Mouse (Mus musculus) heart, adult 2 months (tissue): Measurements from ENCODE around the gene Chml. TPM values are rescaled to one million over a fixed set of nuclear protein-coding genes. Genes with fewer than 3 reads are reported as not detected.

Experiments
- DNase-seq, 2 experiments: peaks; one replicate each; pipeline ENCODE4 v3.0.0; 2021
- H3K27ac ChIP-seq: fragments of 200-600 bp; 2 replicates; pipeline ENCODE4 v1.8.1; 2022
- H3K27me3 ChIP-seq: fragments of 200-500 bp; 2 replicates; pipeline ENCODE4 v1.6.1; 2012; ENCODE audit warnings: mild to moderate bottlenecking, low read length, inconsistent platforms, mixed read lengths; ENCODE audit not compliant: control insufficient read depth, insufficient read depth
- H3K36me3 ChIP-seq: fragments of 200-500 bp; 2 replicates; pipeline ENCODE4 v1.6.1; 2012; ENCODE audit warnings: low read length, inconsistent platforms; ENCODE audit not compliant: control insufficient read depth, insufficient read depth
- H3K4me1 ChIP-seq: fragments of 200-500 bp; 2 replicates; pipeline ENCODE4 v1.6.1; 2011; ENCODE audit warnings: low read length; ENCODE audit not compliant: control insufficient read depth, insufficient read depth
- H3K4me3 ChIP-seq: fragments of 200-600 bp; 2 replicates; pipeline ENCODE4 v1.8.1; 2022
- H3K79me2 ChIP-seq: fragments of 200-500 bp; replicated peaks from 2 replicates; pipeline ENCODE4 v1.6.1; 2012; ENCODE audit warnings: mild to moderate bottlenecking, inconsistent platforms, low read length, moderate library complexity, mixed read lengths; ENCODE audit not compliant: control insufficient read depth, insufficient read depth
- H3K9ac ChIP-seq: fragments of 200-500 bp; 2 replicates; pipeline ENCODE4 v1.6.1; 2012; ENCODE audit warnings: low read depth, mild to moderate bottlenecking, control low read depth, inconsistent platforms, low read length, mixed read lengths
- CTCF ChIP-seq: fragments of 200-600 bp; IDR thresholded peaks from 2 replicates; pipeline ENCODE4 v1.8.1; 2022; ENCODE audit warnings: antibody characterized with exemption, mild to moderate bottlenecking, moderate library complexity
- EP300 ChIP-seq: fragments of 200-500 bp; IDR thresholded peaks from 2 replicates; pipeline ENCODE4 v1.6.1; 2011; ENCODE audit warnings: low read depth, low read length, control low read depth; ENCODE audit not compliant: insufficient read depth
- POLR2A ChIP-seq: fragments of 200-500 bp; IDR thresholded peaks from 2 replicates; pipeline ENCODE4 v1.6.1; 2011; ENCODE audit warnings: mild to moderate bottlenecking, low read depth, low read length, control low read depth; ENCODE audit not compliant: insufficient read depth
- WGBS: fragments of 180-500 bp; shearing (Covaris S2); methylation state at CpG from one replicate; pipeline ENCODE4 v1.1.7; 2018; 5-methylcytosine and 5-hydroxymethylcytosine counted together
- intact Hi-C: fragments of 180-260 bp; cut with DNase I; formaldehyde crosslinking; loops from one replicate; pipeline ENCODE4 v1.15.1; 2025
- polyA plus RNA-seq: library from polyadenylated mRNA; depleted of rRNA; stranded (reverse); fragments of >200 nt; gene quantifications from 2 replicates; pipeline ENCODE4 v1.2.3, GENCODE M21; 2012
- total RNA-seq, 2 experiments: library from RNA; stranded (reverse); gene quantifications; 2 replicates each; pipeline ENCODE4 v1.2.3; 2021

The Chml gene
- total and polyA plus RNA-seq, 3 experiments = 1.4 to 9.4 (median 8.9) TPM

DNA sequence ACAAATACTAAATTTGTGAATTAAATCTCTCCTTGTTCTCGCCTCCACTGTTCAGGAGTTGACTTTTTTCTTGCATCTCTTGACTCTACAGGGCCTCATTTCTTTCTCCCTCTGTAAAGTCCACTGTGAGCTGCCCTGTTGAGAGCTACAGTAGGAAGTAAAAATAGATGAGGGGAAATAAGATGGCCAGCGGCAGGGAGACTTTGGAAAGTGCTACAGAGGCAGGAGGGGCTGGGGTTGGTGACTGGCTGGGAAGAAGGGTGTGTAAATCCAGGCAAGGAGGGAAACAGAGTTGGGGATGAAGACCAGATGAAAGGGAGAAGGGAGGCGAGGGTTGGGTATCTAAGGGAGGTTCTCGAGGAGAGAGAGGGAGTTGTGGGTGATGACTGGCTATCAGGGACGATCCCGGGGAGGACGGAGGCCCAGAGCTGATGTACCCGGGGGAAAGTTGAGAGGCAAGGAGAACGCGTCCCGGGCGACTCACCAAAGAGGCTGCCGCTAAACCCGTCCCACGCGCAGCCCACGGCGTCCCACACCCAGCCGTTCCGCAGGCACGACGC is 935 bp downstream of the Chml start:
- Histone ChIP-seq H3K9ac (peak overlapping the region; percentile 73), H3K27ac (peak overlapping the region; percentile 91), H3K4me3 (peak overlapping the region; percentile 95), H3K27me3 (no peaks in the 10 kb centered on the region), H3K79me2 (no peaks in the 10 kb centered on the region), H3K4me1 (peaks cover 1% of the 10 kb centered on the region; the same call in 1 of the 2 replicates), H3K36me3 (0 out of 2 replicates have a peak, but pooled peaks cover 2% of the 10 kb centered on the region)
- 3% methylated on average over 22 of the region's 22 CpGs for WGBS
- no peak for DNase-seq
- TF ChIP-seq EP300 = no peak
- no peak for TF ChIP-seq POLR2A
- TF ChIP-seq CTCF = no peak
- intact Hi-C loops = loop anchor here (1.0 to 2.0 kb wide), 2 partner anchors 67 to 190 kb away; partner anchors contain the start of gene Fh1

DNA sequence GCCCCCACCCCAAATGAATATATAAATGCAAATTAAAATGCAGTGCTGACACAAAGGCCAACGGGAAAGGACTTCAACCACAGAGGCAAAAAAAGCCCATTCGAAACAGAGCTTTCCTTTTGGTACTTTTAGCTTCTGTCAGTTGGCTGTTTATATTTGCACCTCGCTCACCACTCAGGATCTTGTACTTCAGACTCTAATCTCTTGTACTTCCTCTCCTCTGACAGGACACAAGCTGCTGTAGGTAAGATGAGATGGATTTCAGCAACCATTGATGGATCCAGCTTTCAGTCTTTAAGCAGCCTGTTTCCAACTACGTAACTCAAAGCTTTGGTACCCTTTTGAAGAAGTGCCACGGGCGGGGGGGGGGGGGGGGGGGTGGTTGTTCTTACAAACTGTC is 11.7 kb downstream of the Chml start:
- no peaks in the 10 kb centered on the region for H3K4me1 ChIP-seq
- no peak for DNase-seq
- H3K36me3 ChIP-seq = no peaks in the 10 kb centered on the region
- H3K27me3 ChIP-seq = no peaks in the 10 kb centered on the region
- intact Hi-C loops = no loop called here
- no peak overlapping the region for H3K9ac ChIP-seq
- no peak for TF ChIP-seq POLR2A
- no peak for TF ChIP-seq CTCF
- no peak for TF ChIP-seq EP300
- no peak overlapping the region for H3K4me3 ChIP-seq
- 80% methylated on average over 6 of the region's 6 CpGs for WGBS
- no peak overlapping the region for H3K27ac ChIP-seq
- no peaks in the 10 kb centered on the region for H3K79me2 ChIP-seq

DNA sequence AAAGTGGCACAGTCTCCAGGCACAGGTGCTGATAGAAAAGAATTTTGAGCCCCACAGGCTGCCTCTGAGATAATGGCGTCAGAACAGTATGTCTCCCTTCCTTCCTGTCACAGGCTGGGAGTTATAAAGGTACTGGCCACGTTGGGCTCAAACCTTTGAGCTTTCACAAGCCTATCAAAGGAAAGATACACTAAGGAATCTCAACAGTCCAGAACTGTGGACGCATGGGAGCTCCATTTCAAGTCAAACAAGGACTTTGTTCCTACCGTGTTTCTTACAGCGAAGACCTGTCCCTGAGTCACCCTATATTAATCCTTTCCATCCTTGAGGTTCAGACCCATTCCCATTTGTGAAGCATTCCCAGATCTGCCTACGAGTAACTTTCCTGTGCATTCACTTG is 15.2 kb downstream of the Chml start:
- no peaks in the 10 kb centered on the region for H3K79me2 ChIP-seq
- peaks cover 2% of the 10 kb centered on the region; the same call in 1 of the 2 replicates for H3K4me1 ChIP-seq
- H3K27ac ChIP-seq = no peak overlapping the region
- no peaks in the 10 kb centered on the region for H3K27me3 ChIP-seq
- TF ChIP-seq CTCF (no peak), POLR2A (no peak), EP300 (no peak)
- DNase-seq = no peak
- 69% methylated on average over 6 of the region's 6 CpGs for WGBS
- H3K36me3 ChIP-seq = no peaks in the 10 kb centered on the region
- H3K9ac ChIP-seq = no peak overlapping the region
- intact Hi-C loops = no loop called here
- H3K4me3 ChIP-seq = no peak overlapping the region

DNA sequence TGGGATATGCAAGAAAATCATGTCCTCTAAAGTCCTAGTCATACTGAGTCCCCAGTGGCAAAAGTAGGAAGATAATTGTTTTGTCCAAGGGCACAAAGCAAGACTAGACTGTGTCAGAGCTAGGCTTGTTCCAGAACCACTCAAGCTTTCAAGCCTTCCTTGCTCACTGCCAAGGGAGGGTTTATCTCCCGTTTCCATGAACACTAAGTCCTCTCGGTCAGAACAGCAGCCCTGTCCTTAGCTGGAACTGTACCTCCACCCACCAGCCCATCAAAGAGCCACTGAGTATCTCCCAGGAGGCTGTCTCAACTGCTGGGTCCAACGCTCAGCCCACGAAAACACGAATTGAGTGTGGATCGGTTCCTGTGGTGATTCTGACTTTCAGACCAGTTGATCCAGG is 17.6 kb downstream of the Chml start:
- WGBS = 50% methylated on average over 6 of the region's 6 CpGs
- no peaks in the 10 kb centered on the region for H3K79me2 ChIP-seq
- H3K27me3 ChIP-seq = no peaks in the 10 kb centered on the region
- H3K4me1 ChIP-seq = peaks cover 2% of the 10 kb centered on the region; the same call in 1 of the 2 replicates
- H3K36me3 ChIP-seq = no peaks in the 10 kb centered on the region
- no peak overlapping the region for H3K27ac ChIP-seq
- intact Hi-C loops = no loop called here
- TF ChIP-seq POLR2A = no peak
- 0 out of 2 replicates have a peak, but pooled peaks have one; percentile 36 for TF ChIP-seq EP300
- DNase-seq = peak; percentile 25 to 33
- H3K9ac ChIP-seq = no peak overlapping the region
- no peak overlapping the region for H3K4me3 ChIP-seq

DNA sequence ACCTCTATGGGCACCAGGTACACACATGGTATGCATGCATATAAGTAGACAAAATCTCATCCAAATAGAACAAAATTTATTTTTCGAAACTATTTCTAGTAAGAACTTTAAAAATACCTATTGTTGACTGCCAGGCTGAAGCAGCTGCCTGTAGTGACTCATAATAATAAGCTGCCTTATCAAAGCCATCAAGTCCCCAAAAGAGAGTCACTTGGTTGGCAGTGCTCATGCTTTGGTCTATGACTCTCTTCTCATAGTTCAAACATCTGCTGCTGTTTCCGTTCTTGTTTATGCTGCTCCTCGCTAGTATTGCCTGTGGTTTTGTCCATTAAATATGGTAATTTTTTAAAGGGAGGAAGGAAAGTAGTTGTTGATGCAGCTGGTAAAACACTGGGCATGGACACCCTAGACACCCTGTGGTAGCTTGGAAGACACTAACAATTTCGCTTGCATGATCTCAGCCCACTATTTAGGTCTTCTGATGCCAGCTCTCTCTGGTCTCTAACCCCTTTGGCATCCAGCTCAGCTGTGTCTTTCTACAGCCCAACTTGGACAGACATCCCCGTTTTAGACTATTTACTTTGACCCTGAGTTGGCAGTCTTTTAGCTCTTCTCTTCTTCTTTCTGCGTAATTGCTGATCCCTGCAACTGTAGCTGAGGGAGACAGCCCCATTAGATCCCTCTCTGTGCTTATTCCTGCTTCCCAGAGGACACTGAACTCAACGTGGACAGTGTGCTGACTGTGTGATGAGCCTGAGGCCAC is 19.0 kb downstream of the Chml start:
- Histone ChIP-seq H3K27ac (no peak overlapping the region), H3K79me2 (no peaks in the 10 kb centered on the region), H3K27me3 (no peaks in the 10 kb centered on the region), H3K4me3 (no peak overlapping the region), H3K9ac (no peak overlapping the region), H3K36me3 (no peaks in the 10 kb centered on the region), H3K4me1 (peaks cover 2% of the 10 kb centered on the region; the same call in 1 of the 2 replicates)
- intact Hi-C loops = loop anchor here (5.0 kb wide), 3 partner anchors 46 to 249 kb away; partner anchors contain the start of genes Fh1 and Gm38100
- no peak for TF ChIP-seq EP300
- no peak for TF ChIP-seq CTCF
- no peak for TF ChIP-seq POLR2A
- no peak for DNase-seq
- 82% methylated on average over 7 of the region's 7 CpGs for WGBS

DNA sequence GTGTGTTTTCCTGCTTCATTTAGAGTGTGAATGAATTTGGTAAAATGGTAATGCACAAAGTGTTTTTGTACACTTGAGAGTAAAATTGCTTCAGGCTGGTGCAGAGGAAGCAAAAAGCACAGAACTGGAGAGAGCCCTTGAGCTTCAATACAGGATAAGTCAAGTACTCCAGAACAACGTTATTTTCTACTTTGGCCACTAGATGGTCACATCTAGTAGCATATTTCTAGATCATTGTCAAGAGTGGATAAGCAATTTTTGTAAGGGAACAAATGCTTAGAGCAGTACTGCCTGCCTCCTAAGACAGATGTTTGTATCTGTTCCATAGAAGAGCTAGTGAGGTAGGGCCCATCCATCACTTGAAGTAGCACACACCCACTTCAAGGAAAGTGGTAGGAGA is 21.1 kb downstream of the Chml start:
- intact Hi-C loops = loop anchor here (5.0 kb wide), 3 partner anchors 44 to 251 kb away; partner anchors contain the start of genes Fh1 and Gm38100
- WGBS = 10% methylated on average over 1 of the region's 1 CpGs
- no peak for TF ChIP-seq EP300
- peak; percentile 56 for TF ChIP-seq CTCF
- Histone ChIP-seq H3K4me3 (no peak overlapping the region), H3K27me3 (no peaks in the 10 kb centered on the region), H3K4me1 (peaks cover 2% of the 10 kb centered on the region; the same call in 1 of the 2 replicates), H3K27ac (no peak overlapping the region), H3K36me3 (no peaks in the 10 kb centered on the region), H3K79me2 (no peaks in the 10 kb centered on the region), H3K9ac (no peak overlapping the region)
- no peak for DNase-seq
